Mouse (Mus musculus): Measurements from ENCODE around the gene Wdr37. TPM values are rescaled to one million over a fixed set of nuclear protein-coding genes. Genes with fewer than 3 reads are reported as not detected.

Wdr37 gene
- polyA plus RNA-seq, 1 experiment from 2014 or later, result 15.0 TPM

- no peak for ATAC-seq
- H3K4me3 ChIP-seq (ENCODE audit: low read depth, low read length), result no peak overlapping the region
- no peak overlapping the region for H3K9ac ChIP-seq (replicated peaks; ENCODE audit: low read depth)
- no peak for TF ChIP-seq CTCF (IDR thresholded peaks at IDR 0.05)
- no peak for TF ChIP-seq EP300 (IDR thresholded peaks at IDR 0.05)
- 67% methylated on average over 14 of the region's 14 CpGs for WGBS
- H3K4me1 ChIP-seq (ENCODE audit: insufficient read depth, low read depth, low read length), result no peaks in the 10 kb centered on the region
- no peak overlapping the region for H3K27ac ChIP-seq (ENCODE audit: low read length)
- DNase-seq (ENCODE audit: low spot score), result no peak
- H3K36me3 ChIP-seq (ENCODE audit: insufficient read depth, low read length), result no peaks in the 10 kb centered on the region
- H3K27me3 ChIP-seq (replicated peaks; ENCODE audit: insufficient read depth, low read length), result no peaks in the 10 kb centered on the region
- no peak overlapping the region for H3K4me2 ChIP-seq (replicated peaks; ENCODE audit: low read depth, low read length)
- H3K9me3 ChIP-seq (ENCODE audit: low read length), result no peaks in the 10 kb centered on the region
These were observed 87.2 kb downstream of the Wdr37 start for GRCm38 (mm10) chr13:8784308-8785061.

GRCm38 (mm10) chr13:8783686-8784307, 87.9 kb downstream of the Wdr37 start:
- no peak for ATAC-seq
- Histone ChIP-seq H3K4me2 (replicated peaks; ENCODE audit: low read depth, low read length) (no peak overlapping the region), H3K9me3 (ENCODE audit: low read length) (no peaks in the 10 kb centered on the region)

GRCm38 (mm10) chr13:8782636-8783035, 89.1 kb downstream of the Wdr37 start:
- Histone ChIP-seq H3K27ac (ENCODE audit: low read length) (no peak overlapping the region), H3K4me1 (ENCODE audit: insufficient read depth, low read depth, low read length) (no peaks in the 10 kb centered on the region), H3K27me3 (replicated peaks; ENCODE audit: insufficient read depth, low read length) (no peaks in the 10 kb centered on the region), H3K4me3 (ENCODE audit: low read depth, low read length) (no peak overlapping the region), H3K36me3 (ENCODE audit: insufficient read depth, low read length) (no peaks in the 10 kb centered on the region), H3K9ac (replicated peaks; ENCODE audit: low read depth) (no peak overlapping the region), H3K9me3 (ENCODE audit: low read length) (no peaks in the 10 kb centered on the region), H3K4me2 (replicated peaks; ENCODE audit: low read depth, low read length) (no peak overlapping the region)
- WGBS, result 39% methylated on average over 4 of the region's 4 CpGs
- TF ChIP-seq EP300 (IDR thresholded peaks at IDR 0.05), result no peak
- TF ChIP-seq CTCF (IDR thresholded peaks at IDR 0.05), result no peak
- ATAC-seq, result no peak
- no peak for DNase-seq (ENCODE audit: low spot score)

More at GRCm38 (mm10) chr13:8783686-8784307, 87.9 kb downstream of the Wdr37 start:
- Histone ChIP-seq H3K9ac (replicated peaks; ENCODE audit: low read depth) (no peak overlapping the region), H3K36me3 (ENCODE audit: insufficient read depth, low read length) (no peaks in the 10 kb centered on the region), H3K4me1 (ENCODE audit: insufficient read depth, low read depth, low read length) (no peaks in the 10 kb centered on the region), H3K4me3 (ENCODE audit: low read depth, low read length) (no peak overlapping the region), H3K27ac (ENCODE audit: low read length) (no peak overlapping the region), H3K27me3 (replicated peaks; ENCODE audit: insufficient read depth, low read length) (no peaks in the 10 kb centered on the region)
- 70% methylated on average over 10 of the region's 10 CpGs for WGBS
- no peak for DNase-seq (ENCODE audit: low spot score)
- TF ChIP-seq EP300 (IDR thresholded peaks at IDR 0.05), result no peak
- TF ChIP-seq CTCF (IDR thresholded peaks at IDR 0.05), result no peak

GRCm38 (mm10) chr13:8780441-8780840, 91.3 kb downstream of the Wdr37 start:
- H3K4me2 ChIP-seq (replicated peaks; ENCODE audit: low read depth, low read length), result no peak overlapping the region
- H3K9me3 ChIP-seq (ENCODE audit: low read length), result no peaks in the 10 kb centered on the region
- ATAC-seq (no peak), DNase-seq (ENCODE audit: low spot score) (peak; percentile 35)
- no peak overlapping the region for H3K9ac ChIP-seq (replicated peaks; ENCODE audit: low read depth)
- no peaks in the 10 kb centered on the region for H3K27me3 ChIP-seq (replicated peaks; ENCODE audit: insufficient read depth, low read length)
- H3K36me3 ChIP-seq (ENCODE audit: insufficient read depth, low read length), result no peaks in the 10 kb centered on the region
- WGBS, result 56% methylated on average over 4 of the region's 4 CpGs
- H3K4me3 ChIP-seq (ENCODE audit: low read depth, low read length), result no peak overlapping the region
- no peak overlapping the region for H3K27ac ChIP-seq (ENCODE audit: low read length)
- H3K4me1 ChIP-seq (ENCODE audit: insufficient read depth, low read depth, low read length), result no peaks in the 10 kb centered on the region
- TF ChIP-seq CTCF (IDR thresholded peaks at IDR 0.05) (peak; percentile 68), EP300 (IDR thresholded peaks at IDR 0.05) (no peak)

GRCm38 (mm10) chr13:8770616-8771015, 101.1 kb downstream of the Wdr37 start:
- Histone ChIP-seq H3K4me1 (ENCODE audit: insufficient read depth, low read depth, low read length) (no peaks in the 10 kb centered on the region), H3K4me3 (ENCODE audit: low read depth, low read length) (no peak overlapping the region), H3K36me3 (ENCODE audit: insufficient read depth, low read length) (no peaks in the 10 kb centered on the region), H3K27me3 (replicated peaks; ENCODE audit: insufficient read depth, low read length) (no peaks in the 10 kb centered on the region), H3K4me2 (replicated peaks; ENCODE audit: low read depth, low read length) (no peak overlapping the region), H3K27ac (ENCODE audit: low read length) (no peak overlapping the region), H3K9me3 (ENCODE audit: low read length) (no peaks in the 10 kb centered on the region), H3K9ac (replicated peaks; ENCODE audit: low read depth) (no peak overlapping the region)
- TF ChIP-seq EP300 (IDR thresholded peaks at IDR 0.05) (no peak), CTCF (IDR thresholded peaks at IDR 0.05) (no peak)
- 39% methylated on average over 4 of the region's 4 CpGs for WGBS
- ATAC-seq (no peak), DNase-seq (ENCODE audit: low spot score) (no peak)

GRCm38 (mm10) chr13:8769654-8770227, 102.0 kb downstream of the Wdr37 start:
- no peak for ATAC-seq

More at GRCm38 (mm10) chr13:8769654-8770227, 102.0 kb downstream of the Wdr37 start:
- no peak for DNase-seq (ENCODE audit: low spot score)
- no peaks in the 10 kb centered on the region for H3K27me3 ChIP-seq (replicated peaks; ENCODE audit: insufficient read depth, low read length)
- H3K36me3 ChIP-seq (ENCODE audit: insufficient read depth, low read length), result no peaks in the 10 kb centered on the region
- no peak overlapping the region for H3K4me3 ChIP-seq (ENCODE audit: low read depth, low read length)
- no peaks in the 10 kb centered on the region for H3K4me1 ChIP-seq (ENCODE audit: insufficient read depth, low read depth, low read length)
- no peak overlapping the region for H3K27ac ChIP-seq (ENCODE audit: low read length)
- TF ChIP-seq CTCF (IDR thresholded peaks at IDR 0.05) (no peak), EP300 (IDR thresholded peaks at IDR 0.05) (no peak)
- H3K9me3 ChIP-seq (ENCODE audit: low read length), result no peaks in the 10 kb centered on the region
- no peak overlapping the region for H3K4me2 ChIP-seq (replicated peaks; ENCODE audit: low read depth, low read length)
- no peak overlapping the region for H3K9ac ChIP-seq (replicated peaks; ENCODE audit: low read depth)
- WGBS, result 94% methylated on average over 7 of the region's 7 CpGs

Measured in lung, postnatal 0 days (tissue).